Mouse (Mus musculus) gastrocnemius, postnatal 4 days (tissue): ENCODE measurements around the gene Vps37c. TPM values are rescaled to one million over a fixed set of nuclear protein-coding genes. Genes with fewer than 3 reads are reported as not detected.

Experiments
- DNase-seq, 2 experiments: peaks; one replicate each; pipeline ENCODE4 v3.0.0; 2021 to 2022; ENCODE audit warnings: low spot score in 2 of 2, mixed read lengths in 2 of 2
- total RNA-seq, 2 experiments: library from RNA; stranded (reverse); gene quantifications; 2 replicates each; pipeline ENCODE4 v1.2.3; 2021

Gene Vps37c
- total RNA-seq, 2 experiments from 2014 or later: 24.8 to 25.0 TPM

DNA sequence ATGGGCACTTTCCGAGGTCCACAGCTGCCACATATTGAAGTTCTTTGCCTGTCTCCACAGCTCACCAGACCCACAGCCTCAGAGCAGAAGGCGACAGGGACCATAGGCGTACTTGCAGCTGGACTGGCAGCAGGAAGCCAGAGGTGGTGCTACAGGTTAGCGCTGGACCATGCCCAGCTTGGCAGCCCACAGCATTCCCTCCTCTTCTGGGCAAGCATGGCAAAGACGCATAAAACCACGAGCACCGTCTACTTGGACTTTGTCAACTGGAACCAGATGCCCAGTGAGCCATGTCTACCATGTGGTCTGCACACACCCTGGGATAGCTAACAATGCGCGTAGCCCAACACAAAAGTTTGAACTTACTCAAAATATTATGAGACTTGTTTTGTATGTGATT is 3.5 kb upstream of the Vps37c start:
- DNase-seq: no peak

DNA sequence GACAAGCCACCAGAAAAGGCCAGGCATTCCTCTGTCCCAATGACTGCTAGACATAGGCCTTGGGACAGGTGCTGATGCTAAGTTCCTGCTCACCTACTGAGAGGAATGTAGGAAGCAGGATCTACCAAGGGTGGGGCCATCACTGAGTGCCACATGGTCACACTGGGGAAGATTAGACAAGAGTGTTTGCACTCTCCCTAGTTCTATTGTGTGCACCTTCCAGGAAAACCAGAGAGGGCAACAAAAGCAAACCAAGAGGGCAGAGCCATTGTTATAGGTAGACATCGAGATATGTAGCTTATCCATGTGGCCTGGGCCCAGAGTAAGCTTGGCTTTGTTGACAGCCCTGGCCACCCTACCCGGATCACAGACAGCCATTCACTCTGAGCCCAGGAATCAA is 2.8 kb upstream of the Vps37c start:
- no peak for DNase-seq

DNA sequence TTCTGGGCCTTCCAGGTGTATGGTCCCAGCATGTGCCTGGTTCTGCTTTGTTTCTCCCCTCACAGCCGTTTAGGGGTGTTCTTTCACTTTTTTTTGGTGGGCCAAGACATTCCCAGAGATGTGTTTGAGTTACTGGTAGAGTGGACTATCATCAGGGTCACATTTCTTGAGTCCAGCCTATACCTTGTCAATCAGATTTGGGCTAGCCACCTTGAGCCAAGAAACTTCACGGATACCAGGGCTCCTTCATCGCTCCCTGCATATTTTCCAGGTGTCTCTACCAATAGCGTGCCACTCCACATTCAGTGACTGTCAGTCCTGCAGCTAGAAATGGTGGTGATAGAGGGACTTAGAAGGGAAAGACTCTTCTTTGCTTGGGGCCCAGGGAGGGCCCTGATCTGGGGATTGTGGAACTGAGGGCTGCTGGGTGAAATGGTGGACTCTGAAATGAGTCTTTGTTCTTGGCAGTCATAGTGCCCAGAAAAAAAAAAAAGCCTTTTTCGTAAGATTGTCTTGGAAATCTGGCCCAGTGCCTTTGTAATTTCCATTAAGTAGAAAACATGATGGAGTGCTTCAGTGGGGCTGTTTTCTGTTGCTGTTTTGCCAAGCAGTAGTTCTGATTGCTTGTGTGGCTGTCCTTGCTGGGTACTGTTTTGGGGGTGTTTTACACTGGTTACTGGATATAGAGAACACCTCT is 1.1 kb downstream of the Vps37c start:
- no peak for DNase-seq

DNA sequence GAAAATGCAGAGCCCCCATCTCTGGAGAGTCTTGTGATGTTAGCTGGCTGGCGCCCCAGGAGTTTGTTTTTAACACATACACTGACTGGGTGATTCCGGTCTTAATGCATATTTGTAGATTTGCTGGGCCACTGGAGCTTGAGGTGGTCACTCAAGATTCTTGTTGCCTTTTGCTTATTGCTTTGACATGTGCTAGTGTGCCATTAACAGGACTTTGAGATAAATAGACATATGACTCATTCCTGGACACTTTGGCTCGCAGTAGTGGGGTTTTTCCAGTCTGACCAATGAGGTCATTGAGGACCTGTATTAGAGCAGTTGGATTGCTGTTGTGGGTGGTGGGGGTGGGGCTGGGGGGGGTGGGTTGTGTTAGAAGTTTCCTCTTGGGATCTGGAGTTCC is 1.8 kb downstream of the Vps37c start:
- no peak for DNase-seq

DNA sequence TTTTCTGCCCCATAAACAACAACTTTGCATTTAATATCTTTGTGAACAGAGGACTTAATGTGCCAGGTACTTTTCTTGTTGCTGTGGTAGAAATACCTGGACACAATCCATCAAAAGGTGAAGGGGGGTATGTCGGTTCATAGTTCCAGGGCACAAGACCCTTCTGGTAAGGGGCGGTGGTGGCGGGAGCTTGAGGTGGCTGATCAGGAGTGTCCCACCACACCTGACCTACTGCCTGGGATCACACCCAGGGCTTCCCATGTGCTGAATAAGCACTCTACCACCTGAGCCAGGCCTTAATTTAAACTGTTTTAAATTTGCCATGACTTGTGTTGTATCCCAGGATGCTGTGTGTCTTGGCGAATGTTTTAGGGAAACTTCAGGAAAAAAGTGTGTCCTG is 2.6 kb downstream of the Vps37c start:
- DNase-seq: peak in 1 of 2 experiments; percentile 9

DNA sequence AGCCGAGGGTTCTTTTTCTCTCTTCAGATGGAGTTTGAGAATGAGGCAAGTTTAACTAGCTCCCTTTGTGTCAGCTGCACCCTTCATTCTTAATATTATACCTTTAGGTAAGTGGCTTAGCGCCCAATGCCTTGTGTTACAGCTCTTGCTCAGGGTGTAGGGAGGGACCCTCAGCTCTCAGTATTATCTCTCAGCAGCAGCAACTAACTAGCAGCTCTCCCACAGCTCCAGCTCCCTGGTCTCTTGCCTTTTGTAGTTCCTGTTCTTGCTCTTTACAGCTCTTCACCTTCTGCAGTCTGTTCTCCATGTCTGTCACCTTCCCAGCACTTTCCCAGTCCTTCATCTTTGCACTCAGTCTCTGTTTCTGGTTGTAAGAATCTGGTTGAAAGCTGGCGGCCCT is 3.1 kb downstream of the Vps37c start:
- no peak for DNase-seq

DNA sequence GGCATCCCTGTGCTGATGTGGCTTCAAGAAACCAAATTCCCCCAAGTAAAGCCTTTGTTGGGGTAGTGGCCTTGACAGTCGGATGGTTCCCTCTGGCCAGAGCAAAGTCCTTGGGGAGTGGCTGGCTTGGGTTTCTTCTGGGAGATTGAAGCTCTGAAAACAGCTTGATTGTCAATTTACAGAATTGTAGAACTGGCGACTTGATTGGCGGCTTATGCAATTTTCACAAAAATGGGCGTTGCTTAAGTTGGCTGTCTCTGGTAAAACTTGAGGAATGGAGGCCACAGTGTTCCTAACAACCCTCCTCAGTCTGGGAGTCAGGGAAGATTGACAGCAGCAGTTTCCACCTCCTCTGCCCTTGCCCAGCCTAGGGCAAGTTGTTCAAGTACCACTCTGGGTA is 3.8 kb downstream of the Vps37c start:
- DNase-seq: no peak

DNA sequence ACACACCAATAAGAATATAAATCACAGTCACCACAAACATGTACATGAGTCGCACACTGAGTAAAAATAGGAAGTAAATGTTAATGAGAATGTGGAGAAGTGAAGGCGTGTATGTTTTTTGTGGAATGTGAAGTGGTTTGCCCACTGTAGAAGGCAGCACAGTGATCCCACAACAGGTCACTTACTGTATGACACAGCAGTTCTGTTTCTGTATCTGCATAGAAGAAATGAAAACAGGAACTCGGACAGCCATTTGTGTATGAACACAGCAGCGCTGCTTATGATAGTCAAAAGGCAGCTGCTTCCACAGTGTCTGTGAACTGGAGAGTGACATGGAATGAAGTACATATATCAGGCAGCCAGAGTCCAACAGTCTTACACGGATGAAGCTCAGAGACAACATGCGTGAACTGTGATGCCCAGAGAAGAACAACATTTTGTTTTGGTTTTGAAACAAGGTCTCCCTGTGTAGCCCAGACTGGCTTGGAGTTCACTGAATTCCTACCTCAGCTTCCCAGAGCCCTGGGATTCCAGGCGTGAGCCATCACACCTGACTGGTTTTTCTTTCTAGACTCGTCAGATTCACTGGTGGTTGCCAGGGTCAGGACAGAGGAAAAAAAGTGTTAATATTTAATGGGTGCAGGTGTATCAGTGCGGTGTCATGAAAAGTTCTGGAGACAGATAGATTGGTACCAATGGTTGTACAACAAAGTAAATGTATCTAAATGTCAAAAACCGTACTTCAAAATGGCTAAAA is 5.6 kb downstream of the Vps37c start:
- no peak for DNase-seq

DNA sequence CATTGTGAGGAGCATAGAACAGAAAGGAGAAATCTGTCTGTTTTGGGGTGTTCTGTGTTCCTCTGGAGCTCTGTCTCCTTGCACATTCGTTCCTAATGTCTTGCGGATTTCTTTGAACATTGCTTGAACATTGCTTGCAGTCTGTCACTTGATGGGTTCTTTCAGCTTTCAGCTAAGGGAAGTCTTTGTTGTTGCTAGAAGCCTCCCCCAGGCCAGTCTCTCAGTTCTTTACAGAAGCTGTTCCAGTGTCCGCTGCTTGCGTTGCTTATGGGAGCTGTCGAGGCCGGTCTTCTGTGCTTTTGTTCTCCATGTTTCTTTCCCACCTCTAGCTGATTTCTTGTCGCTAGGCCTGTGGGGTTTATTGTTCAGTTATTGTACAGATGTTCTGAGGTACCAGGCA is 7.3 kb downstream of the Vps37c start:
- DNase-seq: no peak

DNA sequence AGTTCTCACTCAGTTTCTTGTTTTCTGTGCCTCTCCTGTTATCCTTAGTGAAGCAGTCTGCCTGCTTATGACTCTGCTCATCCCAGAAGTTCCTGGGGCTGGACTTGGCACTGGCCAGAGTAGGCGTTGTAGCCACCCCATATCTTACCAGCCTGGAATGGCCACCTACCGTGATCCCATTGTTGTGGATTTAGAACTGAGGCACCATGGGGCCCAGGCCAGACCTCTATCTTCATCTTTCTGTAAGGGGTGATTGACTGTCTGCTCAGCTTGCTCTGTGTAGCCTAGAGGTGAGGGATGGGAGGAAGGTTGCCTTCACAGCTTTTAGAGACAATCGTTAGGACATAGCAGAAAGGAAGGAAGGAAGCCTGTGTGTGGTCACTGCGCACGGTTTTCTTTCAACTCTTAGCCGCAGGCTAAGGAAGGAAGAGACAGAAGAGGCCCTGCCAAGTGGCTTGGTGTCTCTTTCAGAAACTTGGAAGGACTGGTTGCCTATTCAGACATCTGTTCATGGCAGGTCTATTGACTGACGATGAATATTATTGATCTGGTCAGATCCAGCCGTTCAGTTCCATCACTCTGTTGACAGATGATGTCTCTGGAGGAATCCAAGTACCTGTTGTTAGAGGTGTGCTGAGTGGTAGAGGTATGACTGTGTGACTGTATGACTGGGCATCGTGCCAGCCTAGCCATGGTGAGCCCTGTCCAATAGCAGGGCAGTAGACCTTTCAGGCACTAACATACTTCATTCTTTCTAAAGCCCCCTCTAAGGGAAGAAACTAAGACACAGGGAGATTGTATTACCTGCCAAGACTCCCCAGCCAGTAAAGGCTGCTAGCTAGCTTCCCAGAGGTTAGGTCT is 9.8 kb downstream of the Vps37c start:
- DNase-seq: no peak

DNA sequence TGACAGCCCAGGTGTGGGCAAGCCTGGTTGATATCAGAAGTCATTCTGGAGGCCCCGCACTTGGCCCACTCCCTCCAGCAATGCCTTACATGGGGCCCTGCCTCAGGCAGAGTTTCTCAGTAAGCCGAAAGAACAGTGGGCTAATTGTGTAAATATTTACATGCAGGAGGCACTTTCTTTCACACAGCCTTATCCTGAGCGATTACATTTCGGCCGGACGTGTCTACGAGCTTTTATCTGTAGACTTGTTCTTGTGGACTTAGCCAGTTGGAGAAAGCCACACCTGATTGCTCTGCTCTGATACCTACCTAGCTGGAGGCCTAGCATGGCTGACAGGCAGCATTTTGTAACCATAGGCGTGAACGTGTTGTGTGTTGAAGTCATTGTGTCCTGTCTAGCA is 11.3 kb downstream of the Vps37c start:
- no peak for DNase-seq

DNA sequence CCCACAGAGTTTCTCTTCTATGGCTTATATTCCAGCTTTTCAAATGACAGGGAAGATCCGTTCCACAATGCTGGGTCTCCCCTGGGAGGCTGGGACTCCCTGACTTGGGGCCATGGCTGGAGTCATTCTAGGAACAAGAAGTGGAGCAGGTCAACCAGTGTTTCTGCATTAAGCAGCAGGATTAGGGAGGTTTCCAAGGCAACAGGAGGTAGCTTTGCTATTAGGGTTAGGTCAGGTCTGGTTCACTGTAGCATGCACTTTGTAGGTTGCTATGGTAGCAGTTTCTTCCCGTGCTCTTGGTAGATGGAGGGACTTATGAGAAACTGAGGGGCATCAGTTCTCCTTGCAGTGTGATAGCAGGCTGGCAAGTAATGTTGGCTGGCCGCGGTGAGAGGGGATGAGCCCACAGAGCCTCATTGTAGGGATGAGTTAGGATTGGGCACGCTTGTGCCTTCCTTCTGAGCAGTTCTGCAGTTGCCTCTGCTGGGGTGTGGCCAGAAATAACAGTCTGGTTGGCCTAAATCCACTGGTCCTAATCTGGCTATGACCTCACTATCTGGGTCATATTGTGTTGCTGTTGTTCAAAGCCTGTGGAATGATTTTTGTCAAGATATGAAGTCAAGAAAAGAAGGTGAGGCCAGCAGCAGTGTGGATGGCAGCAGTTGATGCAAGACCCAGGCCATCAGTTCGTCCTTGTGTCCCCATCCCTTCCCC is 12.6 kb downstream of the Vps37c start:
- DNase-seq: no peak

DNA sequence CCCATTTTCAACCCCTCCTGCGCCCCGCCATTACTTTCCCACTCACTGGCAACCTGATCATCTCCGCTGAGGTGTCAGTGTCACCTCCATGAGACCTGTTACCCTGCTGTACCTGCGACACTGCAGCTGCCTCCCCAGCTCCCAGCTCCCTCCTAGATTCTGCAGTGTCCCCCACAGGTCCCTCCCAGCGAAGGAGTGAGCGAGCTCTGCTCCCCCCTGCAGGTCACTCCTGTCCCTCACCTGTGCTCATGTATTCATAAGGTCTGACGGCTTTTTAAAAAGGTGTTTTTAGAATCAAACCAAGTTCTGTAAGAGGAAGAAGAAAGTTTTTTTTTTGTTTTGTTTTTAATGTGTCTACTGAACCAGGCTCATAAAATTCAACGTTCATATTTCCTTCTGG is 13.6 kb downstream of the Vps37c start:
- DNase-seq: no peak

DNA sequence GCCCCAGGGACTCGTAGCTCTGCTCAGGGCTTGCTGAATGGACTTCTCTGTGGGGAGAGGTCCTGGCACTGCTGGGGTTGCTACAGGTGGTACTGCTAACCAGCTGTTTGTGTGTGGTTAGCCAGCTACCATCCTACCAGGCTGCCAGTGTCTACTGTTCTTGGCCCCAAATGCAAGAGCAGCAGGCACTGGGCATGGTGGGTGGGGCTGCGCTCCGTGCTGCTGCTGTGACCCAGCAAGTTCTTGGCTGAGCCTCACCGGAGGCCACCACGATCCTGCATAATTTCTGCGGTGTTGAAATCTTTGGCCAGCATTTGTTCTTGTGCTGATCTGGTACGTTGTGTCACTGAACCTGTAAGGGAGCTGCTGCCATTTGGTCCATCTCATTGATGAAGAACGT is 14.9 kb downstream of the Vps37c start:
- DNase-seq: no peak

DNA sequence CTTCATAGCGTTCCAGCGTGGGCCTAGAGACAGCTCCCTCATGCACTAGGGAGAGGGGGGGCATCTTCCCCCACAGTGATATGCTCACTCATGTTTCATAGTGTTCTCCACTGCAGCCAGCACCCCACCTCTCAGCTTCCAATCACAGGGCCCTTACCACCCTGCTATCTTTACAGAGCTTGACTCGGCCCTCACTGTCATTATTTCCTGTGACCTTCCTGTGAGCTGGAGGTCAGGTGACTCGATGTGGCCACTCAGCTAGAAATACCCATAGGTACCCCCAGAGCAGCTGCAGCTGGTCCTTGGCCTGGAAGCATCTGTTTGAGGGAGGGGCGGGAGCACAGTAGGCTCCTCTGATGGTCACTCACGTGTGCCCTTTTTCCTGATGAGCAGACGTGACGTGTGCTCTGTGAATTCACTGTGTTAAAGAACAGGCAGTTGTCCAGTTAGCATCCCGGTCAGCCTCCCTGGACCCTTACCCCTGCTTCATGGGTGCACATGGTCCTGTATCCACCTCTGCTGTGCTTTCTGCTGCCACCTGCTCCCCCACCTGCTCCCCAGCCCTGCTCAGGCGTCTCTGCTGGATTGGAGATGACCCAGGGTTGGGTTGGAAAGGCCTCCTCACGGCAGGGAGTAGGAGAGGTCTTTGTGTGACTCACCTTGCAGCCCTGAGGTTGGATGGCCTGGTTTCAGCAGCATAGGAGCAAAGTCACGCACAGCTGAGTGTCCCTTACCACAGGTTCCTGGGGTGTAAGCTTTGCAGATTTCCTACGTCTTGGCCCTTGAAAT is 18.7 kb downstream of the Vps37c start:
- no peak for DNase-seq

DNA sequence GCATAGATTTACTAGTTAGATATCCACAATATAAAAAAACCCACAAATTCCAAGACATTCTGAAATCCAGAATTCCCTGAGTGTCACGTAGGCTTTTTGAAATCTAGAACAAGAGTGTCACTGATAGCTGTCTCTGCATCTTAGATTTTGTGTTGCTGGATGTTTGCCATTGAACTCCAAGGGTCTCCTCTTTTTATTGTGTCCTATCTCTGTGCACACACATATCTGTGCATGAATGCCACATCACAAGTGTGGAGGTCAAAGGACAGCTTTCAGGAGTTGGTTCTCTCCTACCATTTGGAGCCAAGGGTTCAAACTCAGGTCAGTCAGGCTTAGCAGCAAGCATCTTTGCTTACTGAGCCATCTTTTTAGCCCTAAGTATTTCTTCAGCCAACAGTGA is 19.3 kb downstream of the Vps37c start:
- DNase-seq: no peak

DNA sequence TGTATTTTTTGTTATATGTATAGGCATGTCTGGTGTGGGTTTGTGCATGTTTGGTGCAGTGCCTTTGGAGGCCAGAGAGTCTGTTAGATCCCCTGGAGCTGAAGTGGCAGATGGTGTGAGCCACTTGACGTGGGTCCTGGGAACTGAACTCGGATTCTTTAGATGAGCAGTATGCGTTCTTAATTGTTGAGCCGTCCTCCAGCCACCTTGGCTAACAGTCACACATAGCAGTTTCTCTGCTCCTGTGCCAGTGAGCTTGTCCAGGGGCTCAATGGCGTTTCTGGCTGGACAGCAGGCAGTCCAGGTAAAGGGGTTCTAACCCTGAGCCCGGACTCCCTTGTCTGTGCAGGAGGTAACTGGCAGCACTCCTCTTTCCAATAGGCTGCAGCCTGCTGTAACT is 20.4 kb downstream of the Vps37c start:
- DNase-seq: no peak

DNA sequence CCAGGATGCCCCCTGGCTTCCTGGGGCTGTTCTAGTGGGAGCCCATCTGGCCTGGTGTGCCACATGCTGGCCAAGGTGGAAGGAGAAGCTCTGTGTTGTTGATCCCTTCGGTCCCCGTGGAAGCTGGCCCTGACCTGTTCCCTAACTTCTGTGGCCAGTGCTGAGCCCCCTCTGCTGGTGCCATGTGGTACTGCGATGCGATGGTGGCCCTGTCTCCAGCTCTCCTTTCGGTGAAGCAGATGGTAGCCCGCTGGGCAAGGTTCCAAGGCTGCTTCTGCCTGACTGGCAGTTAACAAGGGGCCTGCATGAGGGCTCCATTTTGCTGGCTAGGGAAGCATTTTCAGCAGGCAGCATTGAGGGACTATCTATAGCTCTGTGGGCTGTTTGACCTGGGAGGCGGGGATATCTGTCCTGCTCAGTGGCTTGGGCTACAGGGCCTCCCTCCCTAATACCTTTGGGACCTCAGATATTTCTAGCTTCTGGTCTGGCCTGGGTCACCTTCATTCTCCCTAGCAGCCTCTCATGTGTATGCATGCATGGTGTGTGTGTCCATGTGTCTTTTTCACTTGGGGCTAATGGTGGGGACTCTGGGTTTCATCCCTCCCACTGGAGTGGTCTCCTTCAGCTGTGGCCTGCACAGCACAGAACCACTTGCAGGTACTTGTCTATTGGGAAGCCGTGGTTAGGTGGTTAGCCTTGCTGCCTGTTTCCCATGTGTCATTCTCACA is 21.0 kb downstream of the Vps37c start:
- DNase-seq: peak; percentile 94 to 97

DNA sequence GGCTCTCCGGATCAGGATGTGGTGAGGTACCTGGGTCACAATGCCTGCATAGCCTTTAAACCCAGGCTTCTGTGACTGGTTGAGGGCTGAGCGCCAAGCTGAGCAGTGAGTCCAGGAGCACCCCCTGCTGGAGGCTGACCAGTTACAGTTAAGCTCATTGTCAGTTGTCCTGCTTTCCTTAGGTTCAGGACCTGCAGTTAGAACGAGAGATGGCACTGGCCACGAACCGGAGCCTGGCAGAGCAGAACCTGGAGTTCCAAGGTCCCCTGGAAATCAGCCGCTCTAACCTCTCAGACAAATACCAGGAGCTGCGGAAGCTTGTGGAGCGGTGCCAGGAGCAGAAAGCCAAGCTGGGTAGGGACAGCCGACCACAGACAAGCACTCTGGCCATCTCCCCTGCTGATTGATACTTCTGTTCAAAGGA is 21.6 kb downstream of the Vps37c start:
- DNase-seq: peak in 1 of 2 experiments; percentile 56

DNA sequence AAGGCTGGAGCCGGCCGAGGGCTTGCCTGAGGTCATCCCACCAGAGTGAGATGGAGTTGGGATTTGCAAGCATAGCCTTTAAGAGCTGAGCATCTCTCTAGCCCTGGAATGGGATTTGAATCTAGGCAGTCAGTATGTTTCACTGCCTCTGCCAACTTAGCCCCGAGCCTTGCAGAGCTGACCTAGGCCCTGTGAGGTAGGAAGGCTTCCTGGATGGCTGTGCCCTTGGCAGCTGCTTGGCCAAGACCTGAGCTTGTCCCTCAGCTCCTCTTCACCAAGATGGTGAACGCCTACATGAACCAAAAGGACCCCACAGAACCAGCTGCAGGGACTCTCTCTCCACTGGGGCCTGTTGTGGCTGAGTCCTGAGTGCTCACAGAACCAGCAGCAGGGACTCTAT is 22.2 kb downstream of the Vps37c start:
- DNase-seq: no peak
